Mouse (Mus musculus): ENCODE measurements around the gene Dap. TPM values are rescaled to one million over a fixed set of nuclear protein-coding genes. Genes with fewer than 3 reads are reported as not detected.

The Dap gene
- polyA plus RNA-seq, 1 experiment from 2014 or later: 32.9 TPM

DNA sequence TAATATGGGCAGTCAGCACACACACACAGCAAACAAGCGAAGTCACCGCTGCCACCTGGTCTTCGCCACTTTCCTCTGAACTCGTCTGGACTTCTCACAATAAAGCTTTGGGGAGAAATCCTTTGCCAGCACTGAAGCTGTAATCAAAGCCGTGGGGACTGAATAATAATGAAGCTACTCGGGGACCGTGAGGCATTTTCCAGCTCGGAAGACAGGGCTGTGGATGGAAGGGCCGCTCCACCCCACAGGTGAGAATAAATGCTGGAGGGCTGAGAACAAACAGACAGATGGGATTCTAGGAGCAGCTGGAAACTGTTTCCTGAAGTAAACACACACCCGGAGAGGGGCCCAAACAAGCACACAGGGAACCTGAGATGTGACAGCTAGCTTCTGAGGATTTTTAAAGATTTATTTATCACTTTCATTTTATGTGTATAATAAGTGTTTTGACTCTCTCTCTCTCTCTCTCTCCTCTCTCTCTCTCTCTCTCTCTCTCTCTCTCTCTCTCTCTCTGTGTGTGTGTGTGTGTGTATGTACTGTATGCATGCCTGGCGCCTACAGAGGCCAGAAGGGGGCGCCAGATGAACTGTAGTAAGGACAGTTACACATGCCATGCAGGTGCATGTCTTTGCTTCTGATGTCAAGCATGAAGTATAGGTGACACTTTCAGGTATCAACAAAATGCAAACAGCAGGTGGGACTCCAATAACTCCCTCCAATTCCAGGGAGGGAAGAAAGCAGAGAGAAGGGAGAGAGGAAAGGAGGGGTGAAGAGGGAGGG is 96.7 kb downstream of the Dap start:
- no peaks in the 10 kb centered on the region for H3K36me3 ChIP-seq
- WGBS: 72% methylated on average over 12 of the region's 12 CpGs

DNA sequence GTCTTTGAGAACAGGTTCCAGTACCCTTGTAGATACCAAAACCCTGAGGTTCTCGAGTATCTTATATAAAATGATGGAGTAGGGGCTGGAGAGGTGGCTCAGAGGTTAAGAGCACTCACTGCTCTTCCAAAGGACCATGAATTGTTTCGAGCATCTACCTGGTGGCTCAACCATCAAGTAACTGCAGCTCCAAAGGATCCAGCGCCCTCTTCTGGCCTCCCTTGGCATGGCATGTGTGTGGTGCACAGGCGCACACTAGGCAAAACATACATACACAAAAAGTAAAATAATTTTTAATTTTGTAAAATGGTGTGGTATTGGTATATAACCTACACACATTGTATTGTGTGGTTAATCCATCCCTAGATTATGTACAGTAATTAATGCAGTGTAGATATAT is 99.6 kb downstream of the Dap start:
- Histone ChIP-seq H3K9me3 (replicated peaks) (no peaks in the 10 kb centered on the region), H3K4me3 (no peak overlapping the region), H3K27me3 (ENCODE audit: low read depth, poor library complexity, severe bottlenecking) (no peaks in the 10 kb centered on the region), H3K36me3 (no peaks in the 10 kb centered on the region), H3K4me1 (peaks cover 15% of the 10 kb centered on the region), H3K27ac (replicated peaks) (no peak overlapping the region)
- no peak for DNase-seq (ENCODE audit: low spot score)
- 77% methylated on average over 4 of the region's 4 CpGs for WGBS

More for the DNA sequence above, 96.7 kb downstream of the Dap start:
- peaks cover 32% of the 10 kb centered on the region for H3K4me1 ChIP-seq
- DNase-seq (ENCODE audit: low spot score): no peak
- no peak overlapping the region for H3K4me3 ChIP-seq
- H3K27ac ChIP-seq (replicated peaks): no peak overlapping the region
- no peaks in the 10 kb centered on the region for H3K27me3 ChIP-seq (ENCODE audit: low read depth, poor library complexity, severe bottlenecking)
- H3K9me3 ChIP-seq (replicated peaks): no peaks in the 10 kb centered on the region

Other genes starting within 250 kb of the Dap start
- gene Ankrd33b, start 143.4 kb downstream of the Dap start, polyA plus RNA-seq (2016; fragmentation: Nextera tagmentation; extraction: Ambion mirVana): 0.56 and 0.77 TPM in 2 replicates
- gene Ropn1l, start 229.4 kb downstream of the Dap start, polyA plus RNA-seq (2016; fragmentation: Nextera tagmentation; extraction: Ambion mirVana): 3.0 and 3.4 TPM in 2 replicates

Measured in midbrain, embryonic 10.5 days (tissue).